Mouse (Mus musculus) E14TG2a.4 (cell line): Measurements from ENCODE around the gene Orc5.
"Not testable (repeated sequence)": the region's sequence is repeated elsewhere in the genome, so short reads cannot be mapped to it uniquely, and the experiment has no call there.

Experiments used
- CTCF ChIP-seq: conservative IDR thresholded peaks from 2 replicates; pipeline ENCODE4 v1.5.1; 2014; ENCODE audit warnings: low read length
- NANOG ChIP-seq: IDR thresholded peaks from 2 replicates; pipeline ENCODE4 v1.6.1; 2014; ENCODE audit warnings: borderline replicate concordance, low read length, mixed read lengths
- POU5F1 ChIP-seq: IDR thresholded peaks from 2 replicates; pipeline ENCODE4 v1.6.1; 2014; ENCODE audit warnings: low read length, borderline replicate concordance

DNA sequence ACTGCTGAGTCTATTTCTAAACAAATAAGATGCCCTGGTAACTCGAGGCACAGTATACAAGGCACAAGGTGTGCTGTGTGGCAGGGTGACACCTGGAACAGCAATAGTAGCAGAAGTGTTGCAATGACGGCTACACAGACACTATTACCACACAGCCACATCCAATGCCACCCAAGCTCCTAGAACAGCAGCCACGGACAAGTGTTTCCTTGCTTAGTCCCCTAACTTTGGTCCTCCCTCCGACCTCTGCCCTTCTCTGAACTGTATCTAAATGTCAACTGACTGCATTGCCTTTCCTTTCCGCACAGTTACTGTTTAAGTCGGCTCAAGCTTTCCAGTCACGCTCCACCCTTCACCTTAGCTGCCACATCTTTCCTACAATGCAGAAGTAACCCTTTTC, 36.0 kb downstream of the Orc5 start:
- not testable (repeated sequence) for TF ChIP-seq CTCF, NANOG, POU5F1
